Mouse (Mus musculus): Measurements from ENCODE around the gene Pabpc1l. TPM values are rescaled to one million over a fixed set of nuclear protein-coding genes. Genes with fewer than 3 reads are reported as not detected.
"Not testable (repeated sequence)": the region's sequence is repeated elsewhere in the genome, so short reads cannot be mapped to it uniquely, and the experiment has no call there.

Gene Pabpc1l
- polyA plus RNA-seq, 1 experiment, result 2.8 TPM

GRCm38 (mm10) chr2:164038407-164039028 is 13.3 kb downstream of the Pabpc1l start:
- TF ChIP-seq POLR2A (IDR thresholded peaks at IDR 0.05; ENCODE audit: borderline replicate concordance, extremely low read depth, insufficient read depth, insufficient read length, poor library complexity, severe bottlenecking), result no peak
- no peak for TF ChIP-seq CTCF (IDR thresholded peaks at IDR 0.05; ENCODE audit: borderline replicate concordance, extremely low read depth, insufficient read depth, insufficient read length)

GRCm38 (mm10) chr2:164040949-164041348 is 15.7 kb downstream of the Pabpc1l start:
- no peak for DNase-seq (ENCODE audit: low read depth)
- TF ChIP-seq POLR2A (IDR thresholded peaks at IDR 0.05; ENCODE audit: borderline replicate concordance, extremely low read depth, insufficient read depth, insufficient read length, poor library complexity, severe bottlenecking), result no peak
- no peak for TF ChIP-seq CTCF (IDR thresholded peaks at IDR 0.05; ENCODE audit: borderline replicate concordance, extremely low read depth, insufficient read depth, insufficient read length)

More at GRCm38 (mm10) chr2:164038407-164039028, 13.3 kb downstream of the Pabpc1l start:
- no peak for DNase-seq (ENCODE audit: low read depth)

GRCm38 (mm10) chr2:164041523-164041922 is 16.3 kb downstream of the Pabpc1l start:
- DNase-seq (ENCODE audit: low read depth), result no peak
- no peak for TF ChIP-seq POLR2A (IDR thresholded peaks at IDR 0.05; ENCODE audit: borderline replicate concordance, extremely low read depth, insufficient read depth, insufficient read length, poor library complexity, severe bottlenecking)
- no peak for TF ChIP-seq CTCF (IDR thresholded peaks at IDR 0.05; ENCODE audit: borderline replicate concordance, extremely low read depth, insufficient read depth, insufficient read length)

- DNase-seq (ENCODE audit: low read depth), result peak; percentile 35
- TF ChIP-seq POLR2A (IDR thresholded peaks at IDR 0.05; ENCODE audit: borderline replicate concordance, extremely low read depth, insufficient read depth, insufficient read length, poor library complexity, severe bottlenecking) (no peak), CTCF (IDR thresholded peaks at IDR 0.05; ENCODE audit: borderline replicate concordance, extremely low read depth, insufficient read depth, insufficient read length) (no peak)
Measured at GRCm38 (mm10) chr2:164047197-164047690, 22.0 kb downstream of the Pabpc1l start.

- TF ChIP-seq CTCF (IDR thresholded peaks at IDR 0.05; ENCODE audit: borderline replicate concordance, extremely low read depth, insufficient read depth, insufficient read length) (no peak), POLR2A (IDR thresholded peaks at IDR 0.05; ENCODE audit: borderline replicate concordance, extremely low read depth, insufficient read depth, insufficient read length, poor library complexity, severe bottlenecking) (no peak)
Measured at GRCm38 (mm10) chr2:164053767-164054166, 28.5 kb downstream of the Pabpc1l start.

GRCm38 (mm10) chr2:164054671-164055070 is 29.4 kb downstream of the Pabpc1l start:
- TF ChIP-seq POLR2A (IDR thresholded peaks at IDR 0.05; ENCODE audit: borderline replicate concordance, extremely low read depth, insufficient read depth, insufficient read length, poor library complexity, severe bottlenecking) (no peak), CTCF (IDR thresholded peaks at IDR 0.05; ENCODE audit: borderline replicate concordance, extremely low read depth, insufficient read depth, insufficient read length) (no peak)
- no peak for DNase-seq (ENCODE audit: low read depth)

More at GRCm38 (mm10) chr2:164053767-164054166, 28.5 kb downstream of the Pabpc1l start:
- DNase-seq (ENCODE audit: low read depth), result no peak

- DNase-seq (ENCODE audit: low read depth), result no peak
- TF ChIP-seq POLR2A (IDR thresholded peaks at IDR 0.05; ENCODE audit: borderline replicate concordance, extremely low read depth, insufficient read depth, insufficient read length, poor library complexity, severe bottlenecking) (no peak), CTCF (IDR thresholded peaks at IDR 0.05; ENCODE audit: borderline replicate concordance, extremely low read depth, insufficient read depth, insufficient read length) (no peak)
Measured at GRCm38 (mm10) chr2:164059634-164060235, 34.5 kb downstream of the Pabpc1l start.

- TF ChIP-seq POLR2A (IDR thresholded peaks at IDR 0.05; ENCODE audit: borderline replicate concordance, extremely low read depth, insufficient read depth, insufficient read length, poor library complexity, severe bottlenecking) (no peak), CTCF (IDR thresholded peaks at IDR 0.05; ENCODE audit: borderline replicate concordance, extremely low read depth, insufficient read depth, insufficient read length) (no peak)
- DNase-seq (ENCODE audit: low read depth), result peak; percentile 65
Measured at GRCm38 (mm10) chr2:164070142-164070764, 45.0 kb downstream of the Pabpc1l start, which contains the start of gene Stk4. Stk4 (plus strand) TSS chr2:164070322.

GRCm38 (mm10) chr2:164070765-164071436 is 45.7 kb downstream of the Pabpc1l start, which contains the start of gene Tomm34:
Tomm34 (minus strand) TSS chr2:164071169.
- no peak for TF ChIP-seq CTCF (IDR thresholded peaks at IDR 0.05; ENCODE audit: borderline replicate concordance, extremely low read depth, insufficient read depth, insufficient read length)
- peak; percentile 16; the same call in 1 of the 2 replicates for TF ChIP-seq POLR2A (IDR thresholded peaks at IDR 0.05; ENCODE audit: borderline replicate concordance, extremely low read depth, insufficient read depth, insufficient read length, poor library complexity, severe bottlenecking)
- peak; percentile 97 for DNase-seq (ENCODE audit: low read depth)

GRCm38 (mm10) chr2:164071437-164071820 is 46.2 kb downstream of the Pabpc1l start:
- DNase-seq (ENCODE audit: low read depth), result not testable (repeated sequence)

- TF ChIP-seq POLR2A (IDR thresholded peaks at IDR 0.05; ENCODE audit: borderline replicate concordance, extremely low read depth, insufficient read depth, insufficient read length, poor library complexity, severe bottlenecking), result no peak
- no peak for TF ChIP-seq CTCF (IDR thresholded peaks at IDR 0.05; ENCODE audit: borderline replicate concordance, extremely low read depth, insufficient read depth, insufficient read length)
- no peak for DNase-seq (ENCODE audit: low read depth)
Measured at GRCm38 (mm10) chr2:164072109-164072508, 46.9 kb downstream of the Pabpc1l start.

Measured in brain, embryonic 14.5 days (tissue).